Mouse (Mus musculus) hindbrain, postnatal 0 days (tissue): ENCODE data around the gene Olfr968. TPM values are rescaled to one million over a fixed set of nuclear protein-coding genes. Genes with fewer than 3 reads are reported as not detected.

Source experiments
- ATAC-seq: fragments of 200-750 bp; cut with Nextera tagmentation; 2 replicates; pipeline ENCODE4 v1.8.0; 2017; ENCODE audit warnings: mild to moderate bottlenecking, moderate TSS enrichment, moderate library complexity
- DNase-seq: peaks from one replicate; pipeline ENCODE4 v3.0.0-alpha.2; 2015; ENCODE audit warnings: low spot score
- H3K27ac ChIP-seq: fragments of 300-500 bp; sonication (generic); 2 replicates; pipeline ENCODE4 v1.5.1; 2014; ENCODE audit warnings: mild to moderate bottlenecking
- H3K27me3 ChIP-seq: fragments of 300-500 bp; sonication (generic); 2 replicates; pipeline ENCODE4 v1.6.1; 2014; ENCODE audit warnings: low read length, mixed read lengths; ENCODE audit not compliant: insufficient read depth
- H3K36me3 ChIP-seq: fragments of 300-500 bp; sonication (generic); 2 replicates; pipeline ENCODE4 v1.6.1; 2014; ENCODE audit warnings: low read length, mixed read lengths; ENCODE audit not compliant: insufficient read depth
- H3K4me1 ChIP-seq: fragments of 300-500 bp; sonication (generic); 2 replicates; pipeline ENCODE4 v1.6.1; 2014; ENCODE audit warnings: antibody characterized with exemption, low read length, mixed read lengths; ENCODE audit not compliant: insufficient read depth
- H3K4me2 ChIP-seq: fragments of 300-500 bp; sonication (generic); 2 replicates; pipeline ENCODE4 v1.6.1; 2014; ENCODE audit warnings: low read depth, mild to moderate bottlenecking, low read length, moderate library complexity, mixed read lengths
- H3K4me3 ChIP-seq: fragments of 300-500 bp; sonication (generic); 2 replicates; pipeline ENCODE4 v1.5.1; 2014; ENCODE audit warnings: low read length
- H3K9ac ChIP-seq: fragments of 300-500 bp; sonication (generic); replicated peaks from 2 replicates; pipeline ENCODE4 v1.6.1; 2014; ENCODE audit warnings: mild to moderate bottlenecking, low read length, moderate library complexity, mixed read lengths
- H3K9me3 ChIP-seq: fragments of 300-500 bp; sonication (generic); 2 replicates; pipeline ENCODE4 v1.6.1; 2016; ENCODE audit warnings: low read length, mixed read lengths
- CTCF ChIP-seq: IDR thresholded peaks from 2 replicates; pipeline ENCODE4 v1.5.1; 2016; ENCODE audit warnings: antibody characterized with exemption, control low read depth, low read depth
- WGBS: fragments of 180-500 bp; shearing (Covaris S2); extraction: QIAGEN DNeasy Blood & Tissue Kit; methylation state at CpG from one replicate; pipeline ENCODE4 v1.1.7; 2014; 5-methylcytosine and 5-hydroxymethylcytosine counted together
- polyA plus RNA-seq: library from polyadenylated mRNA; unstranded; fragments of >200 nt; fragmentation: Nextera tagmentation; extraction: Ambion mirVana; gene quantifications from 2 replicates; pipeline ENCODE4 v1.2.1, GENCODE M21; 2015
- total RNA-seq: library from RNA; depleted of rRNA; stranded (reverse); fragments of >200 nt; gene quantifications from 2 replicates; pipeline ENCODE4 v1.2.3, GENCODE M21; 2014; rRNA removed

Gene Olfr968
- not detected in 2 replicates for total RNA-seq
- polyA plus RNA-seq, result not detected in 2 replicates

GRCm38 (mm10) chr9:39783153-39783552 lies at the start of gene Olfr968:
Gene Olfr968, minus strand, starts transcription at chr9:39783253.
- H3K9me3 ChIP-seq, result no peaks in the 10 kb centered on the region
- WGBS, result 86% methylated on average over 1 of the region's 1 CpGs
- H3K4me1 ChIP-seq, result no peaks in the 10 kb centered on the region
- H3K4me3 ChIP-seq, result no peak within 1 kb of the TSS
- TF ChIP-seq CTCF, result no peak
- no peak within 1 kb of the TSS for H3K27ac ChIP-seq
- H3K27me3 ChIP-seq, result no peaks in the 10 kb centered on the region
- DNase-seq (no peak), ATAC-seq (no peak)
- no peak within 1 kb of the TSS for H3K9ac ChIP-seq
- no peak within 1 kb of the TSS for H3K4me2 ChIP-seq
- no peaks in the 10 kb centered on the region for H3K36me3 ChIP-seq

- Histone ChIP-seq H3K9ac (no peak within 1 kb of the TSS), H3K9me3 (no peaks in the 10 kb centered on the region), H3K4me3 (no peak within 1 kb of the TSS), H3K4me2 (no peak within 1 kb of the TSS), H3K36me3 (no peaks in the 10 kb centered on the region), H3K27ac (no peak within 1 kb of the TSS), H3K4me1 (no peaks in the 10 kb centered on the region), H3K27me3 (no peaks in the 10 kb centered on the region)
- 73% methylated on average over 4 of the region's 4 CpGs for WGBS
- DNase-seq, result no peak
- no peak for TF ChIP-seq CTCF
- no peak for ATAC-seq
Measured at GRCm38 (mm10) chr9:39808560-39808959, 25.5 kb upstream of the Olfr968 start, which contains the start of gene Olfr970. Gene Olfr970, plus strand, starts transcription at chr9:39808860.

DNA sequence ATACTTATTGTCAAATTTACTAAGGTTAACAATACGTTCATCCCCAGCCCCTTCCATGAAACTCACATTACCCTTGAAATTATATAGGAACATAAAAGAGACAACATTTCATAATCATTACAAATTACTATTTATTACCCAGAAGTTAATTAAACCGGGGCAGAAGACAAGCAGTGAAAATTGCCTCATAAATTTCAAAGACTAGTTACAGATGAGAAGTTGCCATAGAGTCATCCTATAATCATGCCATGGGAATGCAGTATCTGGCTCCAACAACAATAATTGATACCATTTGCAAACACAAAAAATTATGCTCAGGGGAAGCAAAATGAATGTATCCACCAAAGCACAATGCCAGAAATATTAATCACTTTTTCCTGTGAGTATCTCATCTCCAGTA lies 7.5 kb upstream of the Olfr968 start, which contains the start of gene Olfr969:
Gene Olfr969 (plus strand): TSS at position 388 of the 400 bp plus-strand sequence.
- TF ChIP-seq CTCF, result no peak

DNA sequence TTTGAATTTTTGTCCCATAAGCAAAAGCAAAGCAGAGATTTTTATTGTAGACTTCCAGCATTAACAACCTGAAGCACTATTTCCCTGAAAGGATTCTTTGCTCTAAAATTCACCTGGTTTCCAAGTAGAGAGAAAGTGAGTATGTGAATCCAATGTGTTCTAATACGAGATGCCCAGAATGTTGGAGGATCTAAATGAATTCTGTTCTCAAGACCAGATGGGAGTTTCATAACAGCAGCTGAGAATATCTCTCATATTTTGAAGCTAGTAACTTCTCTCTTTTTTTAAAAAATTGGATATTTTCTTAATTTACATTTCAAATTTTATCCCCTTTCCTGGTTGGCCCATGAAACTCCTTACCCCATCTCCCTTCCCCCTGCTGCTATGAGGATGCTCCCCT lies 36.6 kb downstream of the Olfr968 start:
- Histone ChIP-seq H3K4me1 (no peaks in the 10 kb centered on the region), H3K36me3 (no peaks in the 10 kb centered on the region), H3K27ac (no peak overlapping the region), H3K4me3 (no peak overlapping the region), H3K27me3 (no peaks in the 10 kb centered on the region), H3K9ac (no peak overlapping the region), H3K4me2 (no peak overlapping the region), H3K9me3 (no peaks in the 10 kb centered on the region)
- no peak for ATAC-seq
- DNase-seq, result no peak
- TF ChIP-seq CTCF, result no peak
- 81% methylated on average over 1 of the region's 1 CpGs for WGBS

More for the DNA sequence above, 7.5 kb upstream of the Olfr968 start, which contains the start of gene Olfr969:
- H3K27me3 ChIP-seq, result no peaks in the 10 kb centered on the region
- no peak within 1 kb of the TSS for H3K4me2 ChIP-seq
- H3K4me1 ChIP-seq, result no peaks in the 10 kb centered on the region
- no peaks in the 10 kb centered on the region for H3K36me3 ChIP-seq
- no peak for ATAC-seq
- DNase-seq, result no peak
- H3K9ac ChIP-seq, result no peak within 1 kb of the TSS
- WGBS, result 78% methylated on average over 2 of the region's 2 CpGs
- no peak within 1 kb of the TSS for H3K4me3 ChIP-seq
- no peak within 1 kb of the TSS for H3K27ac ChIP-seq
- H3K9me3 ChIP-seq, result no peaks in the 10 kb centered on the region

- no peaks in the 10 kb centered on the region for H3K9me3 ChIP-seq
- no peak for TF ChIP-seq CTCF
- no peak within 1 kb of the TSS for H3K9ac ChIP-seq
- H3K4me3 ChIP-seq, result no peak within 1 kb of the TSS
- no peaks in the 10 kb centered on the region for H3K36me3 ChIP-seq
- no peak within 1 kb of the TSS for H3K27ac ChIP-seq
- H3K4me1 ChIP-seq, result no peaks in the 10 kb centered on the region
- no peak for DNase-seq
- no peak for ATAC-seq
- H3K4me2 ChIP-seq, result no peak within 1 kb of the TSS
- H3K27me3 ChIP-seq, result no peaks in the 10 kb centered on the region
Measured at GRCm38 (mm10) chr9:39745949-39746348, 37.1 kb downstream of the Olfr968 start, which contains the start of gene Olfr967. Gene Olfr967, plus strand, starts transcription at chr9:39746249.

- DNase-seq (no peak), ATAC-seq (no peak)
- no peaks in the 10 kb centered on the region for H3K27me3 ChIP-seq
- no peak overlapping the region for H3K4me2 ChIP-seq
- H3K9ac ChIP-seq, result no peak overlapping the region
- H3K4me3 ChIP-seq, result no peak overlapping the region
- H3K27ac ChIP-seq, result no peak overlapping the region
- TF ChIP-seq CTCF, result no peak
- H3K9me3 ChIP-seq, result no peaks in the 10 kb centered on the region
- 96% methylated on average over 1 of the region's 1 CpGs for WGBS
- no peaks in the 10 kb centered on the region for H3K36me3 ChIP-seq
- H3K4me1 ChIP-seq, result no peaks in the 10 kb centered on the region
Measured at GRCm38 (mm10) chr9:39740741-39741140, 42.3 kb downstream of the Olfr968 start.

GRCm38 (mm10) chr9:39730678-39731077 lies 52.4 kb downstream of the Olfr968 start, which contains the start of gene Olfr150:
Gene Olfr150, plus strand, starts transcription at chr9:39730978.
- ATAC-seq, result no peak
- no peaks in the 10 kb centered on the region for H3K27me3 ChIP-seq
- no peak within 1 kb of the TSS for H3K9ac ChIP-seq
- DNase-seq, result no peak
- no peaks in the 10 kb centered on the region for H3K4me1 ChIP-seq
- no peak within 1 kb of the TSS for H3K4me2 ChIP-seq
- no peak for TF ChIP-seq CTCF
- H3K9me3 ChIP-seq, result no peaks in the 10 kb centered on the region
- H3K36me3 ChIP-seq, result no peaks in the 10 kb centered on the region
- no peak within 1 kb of the TSS for H3K4me3 ChIP-seq
- H3K27ac ChIP-seq, result no peak within 1 kb of the TSS

Other genes starting within 250 kb of the Olfr968 start
- not detected in 2 replicates for gene Olfr958, start 229.2 kb downstream of the Olfr968 start, total RNA-seq
- not detected in 2 replicates for gene Olfr958, start 229.2 kb downstream of the Olfr968 start, polyA plus RNA-seq
- 3.6 TPM in 1 of 2 replicates, not detected in the other for gene Olfr959, start 207.7 kb downstream of the Olfr968 start, total RNA-seq
- not detected in 2 replicates for gene Olfr959, start 207.7 kb downstream of the Olfr968 start, polyA plus RNA-seq
- 234 and 241 TPM in 2 replicates for gene AW551984, start 178.8 kb downstream of the Olfr968 start, total RNA-seq
- 170 and 185 TPM in 2 replicates for gene AW551984, start 178.8 kb downstream of the Olfr968 start, polyA plus RNA-seq
- gene Olfr148, start 172.6 kb downstream of the Olfr968 start, total RNA-seq, result not detected in 2 replicates
- not detected in 2 replicates for gene Olfr148, start 172.6 kb downstream of the Olfr968 start, polyA plus RNA-seq
- gene Olfr960, start 161.9 kb downstream of the Olfr968 start, total RNA-seq, result not detected in 2 replicates
- gene Olfr960, start 161.9 kb downstream of the Olfr968 start, polyA plus RNA-seq, result not detected in 2 replicates
- not detected in 2 replicates for gene Olfr961, start 138.2 kb downstream of the Olfr968 start, total RNA-seq
- gene Olfr961, start 138.2 kb downstream of the Olfr968 start, polyA plus RNA-seq, result not detected in 2 replicates
- gene Olfr963, start 116.0 kb downstream of the Olfr968 start, total RNA-seq, result not detected in 2 replicates
- gene Olfr963, start 116.0 kb downstream of the Olfr968 start, polyA plus RNA-seq, result not detected in 2 replicates
- not detected in 2 replicates for gene Olfr149, start 76.1 kb downstream of the Olfr968 start, total RNA-seq
- not detected in 2 replicates for gene Olfr149, start 76.1 kb downstream of the Olfr968 start, polyA plus RNA-seq
- not detected in 2 replicates for gene Olfr965, start 71.9 kb downstream of the Olfr968 start, total RNA-seq
- gene Olfr965, start 71.9 kb downstream of the Olfr968 start, polyA plus RNA-seq, result not detected in 2 replicates
- gene Olfr150, start 52.3 kb downstream of the Olfr968 start, total RNA-seq, result not detected in 2 replicates
- gene Olfr150, start 52.3 kb downstream of the Olfr968 start, polyA plus RNA-seq, result not detected in 2 replicates
- not detected in 2 replicates for gene Olfr967, start 37.0 kb downstream of the Olfr968 start, total RNA-seq
- not detected in 2 replicates for gene Olfr967, start 37.0 kb downstream of the Olfr968 start, polyA plus RNA-seq
- gene Olfr969, start 7.7 kb upstream of the Olfr968 start, total RNA-seq, result not detected in 2 replicates
- gene Olfr969, start 7.7 kb upstream of the Olfr968 start, polyA plus RNA-seq, result not detected in 2 replicates
- not detected in 2 replicates for gene Olfr970, start 25.6 kb upstream of the Olfr968 start, total RNA-seq
- not detected in 2 replicates for gene Olfr970, start 25.6 kb upstream of the Olfr968 start, polyA plus RNA-seq
- gene Olfr971, start 53.6 kb upstream of the Olfr968 start, total RNA-seq, result not detected in 2 replicates
- gene Olfr971, start 53.6 kb upstream of the Olfr968 start, polyA plus RNA-seq, result not detected in 2 replicates
- not detected in 2 replicates for gene Olfr972, start 83.2 kb upstream of the Olfr968 start, total RNA-seq
- gene Olfr972, start 83.2 kb upstream of the Olfr968 start, polyA plus RNA-seq, result not detected in 2 replicates
- not detected in 2 replicates for gene Olfr229, start 124.1 kb upstream of the Olfr968 start, total RNA-seq
- not detected in 2 replicates for gene Olfr229, start 124.1 kb upstream of the Olfr968 start, polyA plus RNA-seq
- gene Olfr974, start 154.2 kb upstream of the Olfr968 start, total RNA-seq, result not detected in 2 replicates
- gene Olfr974, start 154.2 kb upstream of the Olfr968 start, polyA plus RNA-seq, result not detected in 2 replicates
- not detected in 2 replicates for gene Olfr975, start 168.8 kb upstream of the Olfr968 start, total RNA-seq
- gene Olfr975, start 168.8 kb upstream of the Olfr968 start, polyA plus RNA-seq, result 0.05 TPM in 1 of 2 replicates, not detected in the other
- gene Olfr976, start 177.9 kb upstream of the Olfr968 start, total RNA-seq, result not detected in 2 replicates
- gene Olfr976, start 177.9 kb upstream of the Olfr968 start, polyA plus RNA-seq, result not detected in 2 replicates
- gene Olfr978, start 208.9 kb upstream of the Olfr968 start, total RNA-seq, result not detected in 2 replicates
- not detected in 2 replicates for gene Olfr978, start 208.9 kb upstream of the Olfr968 start, polyA plus RNA-seq
- gene Olfr979, start 220.2 kb upstream of the Olfr968 start, total RNA-seq, result not detected in 2 replicates
- not detected in 2 replicates for gene Olfr979, start 220.2 kb upstream of the Olfr968 start, polyA plus RNA-seq
- gene Olfr980, start 226.3 kb upstream of the Olfr968 start, total RNA-seq, result not detected in 2 replicates
- not detected in 2 replicates for gene Olfr980, start 226.3 kb upstream of the Olfr968 start, polyA plus RNA-seq
- not detected in 2 replicates for gene Olfr981, start 238.2 kb upstream of the Olfr968 start, total RNA-seq
- gene Olfr981, start 238.2 kb upstream of the Olfr968 start, polyA plus RNA-seq, result not detected in 2 replicates